Mouse (Mus musculus) erythroblast, embryonic 14.5 days (primary cell): Measurements from ENCODE around the gene Fbrs.

Source experiments
- GATA1 ChIP-seq: IDR thresholded peaks from 2 replicates; pipeline ENCODE4 v1.6.1; 2012; ENCODE audit warnings: low read length, inconsistent platforms, mixed read lengths
- TAL1 ChIP-seq: IDR thresholded peaks from 3 replicates; pipeline ENCODE4 v1.6.1; 2012; ENCODE audit warnings: low read length, inconsistent platforms, mixed read lengths

DNA sequence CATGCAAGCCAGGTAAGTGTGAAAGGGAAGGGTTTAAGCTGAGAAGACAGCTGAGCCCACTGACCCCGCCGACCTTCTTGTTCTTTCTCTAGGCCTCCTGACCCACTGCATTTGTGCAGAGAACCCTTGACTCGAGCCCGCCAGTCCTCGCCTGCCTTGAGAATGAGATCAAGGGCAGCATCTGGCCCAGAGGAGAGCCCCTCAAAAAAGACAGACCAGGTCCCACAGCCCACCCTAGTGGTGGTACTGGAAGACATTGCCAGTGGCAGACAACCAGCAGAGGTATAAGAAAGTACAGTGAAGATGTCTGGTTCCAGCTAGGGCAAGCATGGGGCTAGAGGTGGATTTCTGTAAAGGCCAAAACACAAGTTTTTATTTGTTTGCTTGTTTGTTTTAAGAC lies 5.3 kb upstream of the Fbrs start:
- TF ChIP-seq TAL1 (no peak), GATA1 (no peak)
